Mouse (Mus musculus) midbrain, postnatal 0 days (tissue): Measurements from ENCODE around the gene Zdhhc17. TPM values are rescaled to one million over a fixed set of nuclear protein-coding genes. Genes with fewer than 3 reads are reported as not detected.

Experiments used
- ATAC-seq: fragments of 200-750 bp; cut with Nextera tagmentation; 2 replicates; pipeline ENCODE4 v1.8.0; 2017; ENCODE audit warnings: moderate number of reproducible peaks, mild to moderate bottlenecking, moderate TSS enrichment, moderate library complexity; ENCODE audit not compliant: low FRiP score
- DNase-seq: peaks from one replicate; pipeline ENCODE4 v3.0.0-alpha.2; 2015; ENCODE audit warnings: low spot score
- H3K27ac ChIP-seq: fragments of 300-500 bp; sonication (generic); 2 replicates; pipeline ENCODE4 v1.5.1; 2014; ENCODE audit warnings: low read depth, mild to moderate bottlenecking, low read length, mixed read lengths
- H3K27me3 ChIP-seq: fragments of 300-500 bp; sonication (generic); 2 replicates; pipeline ENCODE4 v1.6.1; 2014; ENCODE audit warnings: low read length, control low read depth, mixed read lengths; ENCODE audit not compliant: insufficient read depth
- H3K36me3 ChIP-seq: fragments of 300-500 bp; sonication (generic); 2 replicates; pipeline ENCODE4 v1.6.1; 2014; ENCODE audit warnings: low read length, control low read depth, mixed read lengths; ENCODE audit not compliant: insufficient read depth
- H3K4me1 ChIP-seq: fragments of 300-500 bp; sonication (generic); 2 replicates; pipeline ENCODE4 v1.6.1; 2014; ENCODE audit warnings: mild to moderate bottlenecking, control low read depth, antibody characterized with exemption, low read length, mixed read lengths; ENCODE audit not compliant: insufficient read depth
- H3K4me2 ChIP-seq: fragments of 300-500 bp; sonication (generic); 2 replicates; pipeline ENCODE4 v1.6.1; 2014; ENCODE audit warnings: low read depth, mild to moderate bottlenecking, low read length, mixed read lengths; ENCODE audit not compliant: poor library complexity, severe bottlenecking
- H3K4me3 ChIP-seq: fragments of 300-500 bp; sonication (generic); 2 replicates; pipeline ENCODE4 v1.5.1; 2014; ENCODE audit warnings: low read depth, mild to moderate bottlenecking, low read length, moderate library complexity
- H3K9ac ChIP-seq: fragments of 300-500 bp; sonication (generic); replicated peaks from 2 replicates; pipeline ENCODE4 v1.6.1; 2014; ENCODE audit warnings: mild to moderate bottlenecking, low read length, moderate library complexity, mixed read lengths; ENCODE audit not compliant: poor library complexity, severe bottlenecking
- H3K9me3 ChIP-seq: fragments of 300-500 bp; sonication (generic); 2 replicates; pipeline ENCODE4 v1.6.1; 2016; ENCODE audit warnings: low read length, control low read depth
- CTCF ChIP-seq: IDR thresholded peaks from 2 replicates; pipeline ENCODE4 v1.5.1; 2016; ENCODE audit warnings: antibody characterized with exemption, mild to moderate bottlenecking
- WGBS: fragments of 180-500 bp; shearing (Covaris S2); extraction: QIAGEN DNeasy Blood & Tissue Kit; methylation state at CpG from one replicate; pipeline ENCODE4 v1.1.7; 2014; 5-methylcytosine and 5-hydroxymethylcytosine counted together
- polyA plus RNA-seq: library from polyadenylated mRNA; unstranded; fragments of >200 nt; fragmentation: Nextera tagmentation; extraction: Ambion mirVana; gene quantifications from 2 replicates; pipeline ENCODE4 v1.2.1, GENCODE M21; 2015
- total RNA-seq: library from RNA; depleted of rRNA; stranded (reverse); fragments of >200 nt; gene quantifications from 2 replicates; pipeline ENCODE4 v1.2.3, GENCODE M21; 2014; rRNA removed

Gene Zdhhc17
- total and polyA plus RNA-seq, 2 experiments from 2014 or later: 44.8 to 60.9 TPM

GRCm38 (mm10) chr10:110903862-110904261, 106.1 kb downstream of the Zdhhc17 start:
- WGBS: 98% methylated on average over 3 of the region's 3 CpGs

GRCm38 (mm10) chr10:110899744-110900501, 110.0 kb downstream of the Zdhhc17 start:
- Histone ChIP-seq H3K4me2 (no peak overlapping the region), H3K9me3 (no peaks in the 10 kb centered on the region), H3K4me3 (no peak overlapping the region), H3K9ac (no peak overlapping the region), H3K36me3 (no peaks in the 10 kb centered on the region), H3K27ac (no peak overlapping the region), H3K27me3 (no peaks in the 10 kb centered on the region), H3K4me1 (no peaks in the 10 kb centered on the region)
- DNase-seq: no peak
- WGBS: 43% methylated on average over 13 of the region's 13 CpGs
- no peak for ATAC-seq
- no peak for TF ChIP-seq CTCF

More at GRCm38 (mm10) chr10:110903862-110904261, 106.1 kb downstream of the Zdhhc17 start:
- Histone ChIP-seq H3K9me3 (no peaks in the 10 kb centered on the region), H3K9ac (no peak overlapping the region), H3K27me3 (no peaks in the 10 kb centered on the region), H3K4me2 (no peak overlapping the region), H3K4me1 (no peaks in the 10 kb centered on the region), H3K27ac (no peak overlapping the region), H3K4me3 (no peak overlapping the region), H3K36me3 (no peaks in the 10 kb centered on the region)
- TF ChIP-seq CTCF: no peak
- DNase-seq (no peak), ATAC-seq (no peak)

Other genes starting within 250 kb of the Zdhhc17 start
- 43.1 and 62.1 TPM in 2 replicates for gene Csrp2, start 90.4 kb downstream of the Zdhhc17 start, total RNA-seq
- 77.0 and 80.1 TPM in 2 replicates for gene Csrp2, start 90.4 kb downstream of the Zdhhc17 start, polyA plus RNA-seq
- 45.6 and 52.9 TPM in 2 replicates for gene Osbpl8, start 154.6 kb upstream of the Zdhhc17 start, total RNA-seq
- gene Osbpl8, start 154.6 kb upstream of the Zdhhc17 start, polyA plus RNA-seq: 10.9 and 15.0 TPM in 2 replicates